Mouse (Mus musculus) inflammation-experienced regulatory T-cells (primary cell): ENCODE results near the gene Prpf4b. TPM values are rescaled to one million over a fixed set of nuclear protein-coding genes. Genes with fewer than 3 reads are reported as not detected.

ENCODE experiments used
- polyA plus RNA-seq, 2 experiments: library from polyadenylated mRNA; unstranded; fragments of 100-300 nt; shearing (Covaris generic); gene quantifications; one replicate each; pipeline ENCODE4 v1.2.1; 2017

Prpf4b gene
- polyA plus RNA-seq = 10 to 100 TPM; 96.1 to 96.5 TPM

GRCm38 (mm10) chr13:34875166-34875710, at the start of gene Prpf4b:
TSS of gene Prpf4b (plus strand) at chr13:34875302.

GRCm38 (mm10) chr13:34924210-34924609, 49.1 kb downstream of the Prpf4b start, which contains the start of the genes Fam217a and 4933417A18Rik:
TSS of gene Fam217a (minus strand) at chr13:34924310.
TSS of gene 4933417A18Rik (plus strand) at chr13:34924409.

Other genes with a start within 250 kb of the Prpf4b start
- gene Pxdc1, start 221.8 kb upstream of the Prpf4b start, polyA plus RNA-seq = 1 to 10 TPM; 1.2 to 6.0 TPM
- gene Fam50b, start 140.5 kb upstream of the Prpf4b start, polyA plus RNA-seq = not detected
- under 1 TPM in 1 of 2 experiments, not detected in 1; 0.95 TPM for gene Fam217a, start 49.0 kb downstream of the Prpf4b start, polyA plus RNA-seq
- gene 4933417A18Rik, start 49.1 kb downstream of the Prpf4b start, polyA plus RNA-seq = not detected
- gene Eci3, start 88.5 kb downstream of the Prpf4b start, polyA plus RNA-seq = under 1 TPM in 1 of 2 experiments, not detected in 1; 0.77 TPM
- gene Eci2, start 151.8 kb downstream of the Prpf4b start, polyA plus RNA-seq = 10 to 100 TPM; 50.8 to 58.0 TPM